Mouse (Mus musculus) cortical plate, adult 2 months (tissue): Measurements from ENCODE around the gene Timm17b.

ENCODE experiments used
- CTCF ChIP-seq: fragments of 200-500 bp; IDR thresholded peaks from 2 replicates; pipeline ENCODE4 v1.5.1; 2011; ENCODE audit warnings: mild to moderate bottlenecking, control low read depth, low read length; ENCODE audit not compliant: insufficient read depth; ENCODE audit errors: extremely low read depth
- POLR2A ChIP-seq: fragments of 200-500 bp; IDR thresholded peaks from 2 replicates; pipeline ENCODE4 v1.6.1; 2011; ENCODE audit warnings: mild to moderate bottlenecking, low read length, control low read depth; ENCODE audit not compliant: insufficient read depth; ENCODE audit errors: extremely low read depth

DNA sequence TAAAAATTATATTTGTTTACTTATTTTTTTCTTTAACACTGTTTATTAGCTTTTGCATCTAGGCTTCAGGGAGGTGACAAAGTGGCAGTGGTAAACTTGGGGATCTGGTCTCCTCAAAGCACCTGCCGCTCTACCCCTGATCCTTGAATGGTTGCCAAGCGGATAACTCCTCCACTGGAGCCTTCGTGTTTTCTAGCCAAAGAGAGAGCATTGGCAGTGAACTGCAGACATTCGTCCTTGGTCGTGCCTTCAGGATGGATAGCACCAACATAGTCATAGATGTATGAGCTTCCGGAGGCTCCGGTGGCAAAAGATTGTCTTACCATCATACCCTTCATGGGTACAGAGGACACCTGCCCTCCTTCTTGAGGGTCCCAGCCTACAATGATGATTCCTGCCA, 50.9 kb downstream of the Timm17b start:
- TF ChIP-seq CTCF (no peak), POLR2A (no peak)
